Mouse (Mus musculus): Measurements from ENCODE around the gene Gm29427.

GRCm38 (mm10) chr1:130738551-130739106 lies 23.0 kb upstream of the Gm29427 start:
- no peak for TF ChIP-seq CTCF (conservative IDR thresholded peaks at IDR 0.05; ENCODE audit: low read length)
- TF ChIP-seq NANOG (IDR thresholded peaks at IDR 0.05; ENCODE audit: borderline replicate concordance, low read length): no peak
